Mouse (Mus musculus): ENCODE measurements around the gene Bcl9l. TPM values are rescaled to one million over a fixed set of nuclear protein-coding genes. Genes with fewer than 3 reads are reported as not detected.
"Not testable (repeated sequence)": the region's sequence is repeated elsewhere in the genome, so short reads cannot be mapped to it uniquely, and the experiment has no call there.

The Bcl9l gene
- total RNA-seq (2021): 10 to 100 TPM; 86.4 to 97.9 TPM
- long read RNA-seq, experiment 1, partial matches to known transcripts: 13 of 13 reads
- long read RNA-seq, experiment 1, other reads (novel, unspliced or antisense): 0 of 13 reads
- long read RNA-seq, experiment 2, partial matches to known transcripts: 11 of 12 reads
- long read RNA-seq, experiment 2, other reads (novel, unspliced or antisense): 1 of 12 reads

DNA sequence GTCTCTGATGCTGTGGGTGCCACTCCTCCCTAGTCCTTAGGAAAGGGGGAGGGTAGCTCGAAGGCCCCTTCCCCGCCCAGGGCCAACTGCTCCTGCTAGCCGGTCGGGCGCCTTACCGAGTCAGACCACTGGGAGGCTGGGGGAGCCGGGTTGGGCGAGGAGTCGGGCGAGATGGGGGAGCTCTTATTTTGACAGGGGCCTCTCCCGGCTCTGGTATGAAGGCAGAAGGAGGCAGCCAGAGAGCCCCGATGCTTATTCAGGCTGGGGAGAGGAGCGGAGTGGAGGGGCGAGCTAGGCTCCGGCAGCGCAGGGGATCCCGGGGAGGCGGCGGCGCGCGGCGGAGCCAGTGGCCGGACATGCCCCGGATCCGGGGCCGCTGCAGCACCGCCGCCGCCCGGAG, at the start of gene Bcl9l:
Gene Bcl9l, plus strand, starts transcription at position 274 of the 400 bp plus-strand sequence.
- peak; percentile 78 to 90 for DNase-seq (ENCODE audit: low spot score in 2 of 2)

DNA sequence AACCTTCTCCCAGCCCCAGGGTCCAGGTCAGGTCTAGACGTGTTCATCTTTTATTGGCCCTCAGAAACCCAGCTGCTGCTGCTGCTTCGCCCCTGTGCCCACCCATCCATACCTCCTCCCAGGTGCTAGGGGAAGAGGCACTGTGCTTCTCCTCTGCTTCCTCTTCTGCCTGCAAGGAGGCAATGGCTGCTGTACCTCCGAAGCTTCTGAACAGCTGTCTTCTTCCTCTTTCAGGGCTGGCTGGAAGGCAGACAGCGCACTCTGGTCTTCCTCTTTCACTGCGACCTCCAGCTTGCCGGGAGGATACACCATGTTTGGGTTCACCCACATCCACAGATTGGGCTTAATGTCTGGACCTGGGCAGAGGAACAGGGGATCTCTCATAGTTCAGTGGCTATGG, 46.9 kb upstream of the Bcl9l start:
- no peak for DNase-seq (ENCODE audit: low spot score in 2 of 2)

DNA sequence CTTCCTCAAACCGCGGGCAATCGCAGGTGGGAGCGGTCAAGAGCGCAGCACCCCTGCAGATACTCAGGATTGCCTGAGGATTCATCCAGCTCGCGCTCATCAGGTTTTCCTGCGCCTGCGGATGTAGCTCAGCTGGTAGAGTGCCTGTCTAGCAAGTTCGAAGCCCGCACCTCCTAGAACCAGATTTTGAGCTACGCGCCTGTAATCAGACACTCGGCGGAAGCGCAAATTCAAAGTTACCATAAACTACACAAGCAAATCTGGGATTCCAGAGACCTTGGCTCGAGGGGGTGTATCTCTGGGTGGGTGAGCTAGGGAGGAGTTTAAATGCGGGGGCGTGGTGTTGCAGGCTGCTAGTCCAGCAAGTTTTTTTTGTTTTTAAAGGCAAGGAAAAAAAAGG, 41.7 kb upstream of the Bcl9l start, which contains the start of gene Foxr1:
Gene Foxr1, minus strand, starts transcription at position 176 of the 400 bp plus-strand sequence.
- DNase-seq (ENCODE audit: low spot score in 2 of 2): no peak

DNA sequence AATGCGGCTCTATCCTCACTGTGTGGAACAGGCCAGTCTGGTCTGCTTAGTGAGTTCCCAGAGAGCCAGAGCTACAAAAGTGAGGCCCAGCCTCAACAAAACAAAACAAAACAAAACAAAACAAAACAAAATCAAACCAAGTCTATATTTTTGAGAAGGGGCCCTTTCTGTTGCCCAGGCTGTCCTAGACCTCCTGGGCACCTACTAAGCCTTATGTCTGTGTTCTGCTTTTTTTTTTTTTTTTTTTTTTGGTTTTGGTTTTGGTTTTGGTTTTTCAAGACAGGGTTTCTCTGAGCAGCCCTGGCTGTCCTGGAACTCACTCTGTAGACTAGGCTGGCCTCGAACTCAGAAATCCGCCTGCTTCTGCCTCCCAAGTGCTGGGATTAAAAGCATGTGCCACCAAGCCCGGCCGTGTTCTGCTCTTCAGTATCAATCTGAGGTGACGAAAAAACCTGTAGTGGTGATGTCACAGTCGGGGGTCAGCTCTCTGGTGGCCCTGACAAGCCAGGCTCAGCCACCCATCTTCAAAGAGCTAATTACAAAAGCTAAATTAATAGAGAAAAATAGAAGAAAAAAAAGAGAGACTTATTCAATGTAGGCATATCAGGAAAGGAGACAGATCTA, 38.1 kb upstream of the Bcl9l start:
- DNase-seq (ENCODE audit: low spot score in 2 of 2): not testable (repeated sequence)

DNA sequence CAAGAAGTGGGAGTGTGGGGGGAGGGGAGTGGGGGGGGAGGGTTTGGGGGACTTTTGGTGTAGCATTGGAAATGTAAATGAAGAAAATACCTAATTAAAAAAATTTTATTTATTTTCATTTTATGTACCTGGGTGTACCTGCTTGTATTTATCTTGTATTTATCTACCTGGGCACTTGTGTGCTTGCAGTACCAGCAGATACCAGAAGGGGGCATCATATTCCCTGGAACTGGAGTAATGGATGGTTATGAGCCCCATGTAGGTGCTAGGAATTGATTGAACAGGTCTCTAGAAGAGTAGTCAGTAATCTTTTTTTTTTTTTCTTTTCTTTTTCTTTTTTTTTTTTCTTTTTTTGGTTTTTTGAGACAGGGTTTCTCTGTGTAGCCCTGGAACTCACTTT, 32.2 kb upstream of the Bcl9l start:
- no peak for DNase-seq (ENCODE audit: low spot score in 2 of 2)

DNA sequence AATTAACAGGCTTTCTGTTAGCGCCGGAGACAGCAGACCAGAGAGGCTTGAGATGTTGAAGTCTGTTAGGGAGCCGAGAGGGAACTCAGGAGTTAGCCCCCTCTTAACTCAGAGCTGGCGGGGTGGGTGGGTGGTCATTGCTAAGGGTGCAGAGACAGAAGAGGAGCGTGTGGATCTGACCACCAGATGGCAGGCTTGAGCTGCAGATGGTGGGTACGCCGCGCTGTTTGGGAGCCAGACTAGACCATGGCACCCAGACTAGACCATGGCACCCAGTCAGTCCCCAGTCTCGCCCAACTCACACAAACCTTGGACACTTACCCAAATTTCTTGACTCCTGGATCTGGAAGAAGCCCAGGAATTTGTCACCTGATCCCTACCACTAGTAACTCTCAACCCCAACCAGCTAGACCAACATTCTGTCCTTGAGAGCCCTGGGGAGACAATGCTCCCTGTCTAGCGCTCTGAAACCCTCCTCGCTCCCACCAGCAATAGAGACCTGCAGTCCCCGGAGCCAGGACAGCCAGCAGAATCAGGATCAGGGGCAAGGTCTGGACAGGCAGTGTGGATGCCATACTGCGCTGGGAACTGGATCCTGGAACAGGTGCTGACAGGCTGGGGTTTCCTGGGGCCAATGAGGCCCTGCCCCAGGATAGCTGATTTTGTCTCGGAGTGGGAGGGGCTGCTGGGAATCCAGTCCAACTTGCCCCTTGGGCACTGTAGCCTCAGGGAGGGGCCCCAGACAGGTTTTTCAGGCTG, 28.3 kb upstream of the Bcl9l start:
- peak; percentile 59 to 64 for DNase-seq (ENCODE audit: low spot score in 2 of 2)

DNA sequence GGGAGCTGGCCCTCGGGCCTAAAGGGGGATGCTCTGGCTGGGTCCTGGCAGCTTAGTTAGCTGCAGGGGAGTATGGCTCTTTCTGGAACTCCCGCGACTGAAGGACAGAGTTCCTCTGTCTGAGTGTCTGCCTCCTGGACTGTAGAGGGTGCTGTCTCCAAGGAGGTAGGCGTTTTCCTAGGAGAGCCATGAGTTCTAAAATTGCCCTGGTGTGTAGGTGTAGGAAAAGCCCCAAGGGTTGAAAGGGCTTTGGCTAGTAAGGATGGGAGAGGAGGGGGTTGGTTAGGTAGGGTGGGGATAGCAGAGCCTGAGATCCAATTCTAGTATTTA, 27.8 kb upstream of the Bcl9l start, which contains the start of gene Upk2:
Gene Upk2, minus strand, starts transcription at position 86 of the 330 bp plus-strand sequence.
- no peak for DNase-seq (ENCODE audit: low spot score in 2 of 2)

DNA sequence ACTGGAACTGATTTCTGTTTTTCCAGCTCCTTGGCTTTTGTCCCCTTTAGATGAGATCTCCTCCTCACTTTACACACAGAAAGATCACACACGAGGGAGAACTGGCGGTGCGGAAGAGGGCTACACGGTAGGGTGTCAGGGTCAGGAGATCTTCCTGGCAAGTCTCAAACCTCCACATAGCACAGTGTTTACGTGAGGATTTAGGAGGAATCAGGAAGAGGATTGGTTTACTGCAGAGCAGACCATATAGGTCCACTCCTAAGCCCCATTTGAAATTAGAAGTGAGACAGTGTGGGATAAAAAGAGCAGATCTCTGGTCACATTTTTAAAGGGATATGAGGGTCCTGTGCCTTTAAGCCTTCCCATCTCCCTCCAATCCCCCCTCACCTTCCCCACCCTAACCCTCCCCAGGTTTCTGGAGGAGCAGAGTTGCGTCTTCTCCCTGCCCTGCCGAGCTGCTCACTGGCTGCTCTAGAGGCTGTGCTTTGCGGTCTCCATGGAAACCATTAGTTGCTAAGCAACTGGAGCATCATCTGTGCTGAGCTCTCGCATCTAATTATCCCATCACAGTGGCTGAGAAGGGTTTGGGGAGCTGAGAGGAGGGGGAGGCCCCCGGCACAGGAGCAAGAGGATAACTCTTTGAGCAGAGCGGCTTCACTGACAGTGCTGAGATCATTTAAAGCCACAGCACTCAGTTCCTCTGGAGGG, 25.4 kb upstream of the Bcl9l start:
- no peak for DNase-seq (ENCODE audit: low spot score in 2 of 2)

DNA sequence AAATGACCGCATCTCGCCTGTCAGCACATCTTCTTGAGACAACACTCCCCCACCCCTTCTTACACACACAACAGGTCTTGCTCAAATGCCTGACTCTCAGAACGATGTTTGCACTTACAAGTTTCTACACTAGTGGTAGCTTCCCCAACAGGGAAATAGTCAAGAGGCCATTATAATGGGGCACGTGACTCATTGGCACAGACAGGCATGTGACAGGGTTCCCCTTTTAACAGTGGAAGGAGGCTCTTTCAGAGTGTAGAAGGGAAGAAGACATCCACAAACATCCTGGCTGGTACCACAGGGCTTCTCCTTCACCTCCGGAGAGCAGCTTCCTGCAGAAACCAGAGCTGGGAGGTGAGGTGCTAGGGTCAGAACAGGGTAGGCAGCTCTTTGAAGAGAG, 20.7 kb upstream of the Bcl9l start:
- DNase-seq (ENCODE audit: low spot score in 2 of 2): no peak

DNA sequence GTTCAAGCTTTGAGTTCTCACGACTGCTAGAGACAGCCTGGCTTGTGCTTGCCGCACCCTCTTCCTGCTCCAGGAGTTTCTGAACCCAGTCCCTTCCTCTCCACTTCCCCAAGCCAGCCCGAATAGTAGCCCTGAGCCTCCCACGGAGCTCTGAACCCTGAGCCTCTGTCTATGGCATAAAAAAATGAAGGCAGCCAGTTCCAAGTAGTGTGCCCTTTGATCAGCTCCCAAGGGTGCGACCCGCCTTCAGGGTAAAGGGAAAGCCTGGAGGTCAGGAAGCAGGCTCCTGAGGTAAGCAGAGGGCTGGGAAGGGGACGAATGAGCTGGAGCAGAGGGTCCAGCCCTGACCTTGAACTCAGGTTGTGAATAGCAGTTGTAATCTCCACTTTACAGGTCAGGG, 14.4 kb upstream of the Bcl9l start:
- no peak for DNase-seq (ENCODE audit: low spot score in 2 of 2)

DNA sequence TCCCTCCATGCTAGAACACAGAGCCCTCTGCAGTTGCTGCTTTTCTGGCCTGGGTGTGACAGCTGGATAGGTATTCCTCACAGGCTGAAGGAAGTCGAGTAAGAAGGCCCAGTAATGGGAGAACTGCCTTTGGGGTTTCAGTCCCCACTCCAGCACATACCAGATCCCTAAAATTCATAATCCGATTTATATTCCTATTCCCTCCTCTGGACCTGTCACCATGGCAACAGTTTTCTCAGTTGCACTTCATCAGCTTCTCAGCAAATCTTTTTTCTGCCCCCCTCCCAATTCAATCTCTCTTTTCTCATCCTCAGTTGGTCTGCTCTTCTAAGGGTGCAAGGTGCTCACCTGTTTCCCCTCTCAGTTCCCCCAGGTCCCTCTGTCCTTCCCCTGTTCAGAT, 13.8 kb upstream of the Bcl9l start:
- DNase-seq (ENCODE audit: low spot score in 2 of 2): no peak

DNA sequence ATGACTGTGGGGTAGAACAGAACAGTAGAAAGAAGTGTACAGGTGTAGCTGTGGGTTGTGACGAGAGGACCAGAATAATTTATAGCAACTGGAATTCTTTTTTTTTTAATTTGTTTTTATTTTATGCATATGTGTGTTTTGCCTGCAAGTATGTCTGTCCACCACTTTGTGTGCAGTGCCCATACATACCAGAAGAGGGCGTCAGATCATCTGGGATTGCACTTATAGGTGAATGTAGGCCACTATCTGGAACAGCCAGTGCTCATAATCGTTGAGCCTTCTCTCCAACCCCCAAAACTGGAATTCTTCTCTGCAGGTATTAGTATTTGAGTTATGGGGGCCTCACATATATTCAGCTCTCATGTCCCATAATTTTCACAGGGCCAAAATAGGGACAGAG, 9.4 kb upstream of the Bcl9l start:
- no peak for DNase-seq (ENCODE audit: low spot score in 2 of 2)

DNA sequence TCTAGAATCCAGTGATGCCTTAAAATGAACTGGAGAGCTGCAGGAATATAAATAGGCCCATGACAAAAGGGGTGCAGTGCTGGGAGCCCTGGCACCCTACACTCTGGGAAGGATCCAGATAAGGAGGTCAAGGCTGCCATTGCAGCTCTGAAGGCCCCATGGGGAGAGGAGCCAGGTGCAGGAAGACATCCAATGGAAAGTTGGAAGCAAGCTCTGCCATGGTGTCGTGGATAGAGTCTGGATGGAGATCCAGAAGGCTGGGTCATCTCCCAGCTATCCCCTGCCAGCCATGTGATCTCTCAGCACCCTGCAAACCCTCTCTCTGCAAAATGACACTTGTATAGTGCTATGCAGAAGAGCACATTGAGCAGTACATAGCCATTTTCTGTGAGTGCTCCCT, 8.3 kb upstream of the Bcl9l start:
- no peak for DNase-seq (ENCODE audit: low spot score in 2 of 2)

DNA sequence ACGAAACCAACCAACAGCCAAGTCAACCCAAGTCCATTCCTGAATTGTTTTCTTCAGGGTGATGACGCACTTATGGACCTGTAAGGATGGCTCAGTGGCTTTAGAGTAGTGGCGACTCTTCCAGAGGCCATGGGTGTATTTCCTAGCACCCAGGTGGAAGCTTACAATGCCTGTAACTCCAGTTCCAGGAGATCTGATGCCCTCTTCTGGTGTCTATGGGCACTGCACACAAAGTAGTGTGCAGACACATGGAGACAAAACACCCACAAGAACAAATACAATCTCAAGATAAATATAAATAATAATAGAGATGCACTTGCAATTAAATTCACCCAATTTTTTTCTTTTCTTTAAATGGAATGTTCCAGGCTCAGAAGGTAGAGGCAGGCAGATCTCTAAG, 6.7 kb upstream of the Bcl9l start:
- no peak for DNase-seq (ENCODE audit: low spot score in 2 of 2)

DNA sequence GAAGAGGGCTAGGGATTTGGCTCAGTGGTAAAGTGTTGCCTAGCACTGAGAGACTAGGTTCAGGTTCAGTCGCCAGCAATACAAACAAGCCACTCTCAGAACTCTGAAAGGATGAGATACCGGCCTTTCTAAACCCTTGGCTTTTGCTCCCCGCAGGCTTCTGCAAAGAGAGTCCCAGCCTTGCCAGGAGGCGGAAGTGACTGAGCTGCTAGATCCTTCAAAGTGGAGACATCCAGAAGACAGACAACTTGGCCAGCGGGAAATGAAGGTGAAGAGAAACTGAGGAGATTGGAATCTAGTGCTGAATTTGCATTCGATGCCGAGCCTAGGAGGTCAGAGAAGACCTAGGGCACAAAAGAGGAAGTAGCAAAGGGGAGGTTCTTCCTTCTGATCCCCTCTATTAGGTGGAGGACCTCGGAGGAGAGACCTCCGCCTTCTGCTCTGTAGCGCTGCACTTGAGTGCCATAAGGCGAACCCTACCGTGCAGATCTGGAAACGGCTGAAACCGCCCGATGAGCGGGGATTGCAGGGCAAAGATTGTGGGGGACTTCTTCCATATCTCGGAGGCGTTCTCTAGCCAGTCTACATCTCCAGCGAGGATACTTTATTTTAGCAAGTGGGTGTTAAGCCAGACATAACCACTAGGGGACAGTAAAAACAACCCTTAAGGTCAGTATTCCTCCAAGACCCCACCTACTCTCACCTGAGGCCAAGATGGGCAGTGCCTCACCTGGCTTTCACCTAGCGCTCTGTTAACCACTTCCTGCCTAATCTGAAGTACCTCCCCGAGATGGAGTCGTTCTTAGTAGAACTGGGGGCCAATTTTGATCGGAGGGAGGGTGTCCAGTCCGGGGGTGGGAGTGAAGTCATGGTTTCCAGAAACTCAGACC, 5.0 kb upstream of the Bcl9l start:
- DNase-seq (ENCODE audit: low spot score in 2 of 2): no peak

DNA sequence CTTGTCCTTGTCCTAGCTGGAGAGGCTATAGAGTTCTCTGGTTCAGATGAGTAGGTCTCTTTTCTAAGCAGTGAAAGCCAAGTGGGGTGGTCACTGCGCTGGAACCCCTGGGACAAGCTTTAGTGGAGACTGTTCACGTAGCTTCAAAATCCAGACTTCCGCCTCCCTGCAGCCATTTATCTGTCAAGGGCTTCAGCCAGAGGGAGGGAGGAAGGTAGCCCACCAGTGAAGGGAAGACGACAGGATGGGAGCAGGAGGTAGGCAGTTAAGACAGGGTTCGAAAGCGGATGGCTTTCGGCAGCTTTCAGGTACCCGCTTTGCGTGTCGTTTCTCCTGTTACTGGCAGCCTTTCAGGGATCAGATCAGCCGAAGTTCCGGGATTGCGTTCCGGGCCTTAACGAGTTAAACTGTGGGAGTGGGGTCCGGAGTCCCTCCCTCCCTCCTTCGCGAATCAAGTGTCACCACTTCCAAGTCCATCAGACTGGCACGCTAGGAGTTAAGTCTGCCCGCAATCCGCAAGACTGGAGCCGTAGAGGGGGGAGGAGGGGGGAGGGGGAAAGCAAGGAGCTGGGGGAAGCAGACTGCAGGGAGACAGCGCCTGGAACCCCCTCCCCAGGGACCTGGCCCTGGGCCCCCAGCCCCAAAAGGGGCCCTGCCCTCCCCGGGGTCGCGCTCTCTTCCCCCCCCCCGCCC, 4.2 kb upstream of the Bcl9l start:
- DNase-seq (ENCODE audit: low spot score in 2 of 2): peak in 1 of 2 experiments; percentile 33

DNA sequence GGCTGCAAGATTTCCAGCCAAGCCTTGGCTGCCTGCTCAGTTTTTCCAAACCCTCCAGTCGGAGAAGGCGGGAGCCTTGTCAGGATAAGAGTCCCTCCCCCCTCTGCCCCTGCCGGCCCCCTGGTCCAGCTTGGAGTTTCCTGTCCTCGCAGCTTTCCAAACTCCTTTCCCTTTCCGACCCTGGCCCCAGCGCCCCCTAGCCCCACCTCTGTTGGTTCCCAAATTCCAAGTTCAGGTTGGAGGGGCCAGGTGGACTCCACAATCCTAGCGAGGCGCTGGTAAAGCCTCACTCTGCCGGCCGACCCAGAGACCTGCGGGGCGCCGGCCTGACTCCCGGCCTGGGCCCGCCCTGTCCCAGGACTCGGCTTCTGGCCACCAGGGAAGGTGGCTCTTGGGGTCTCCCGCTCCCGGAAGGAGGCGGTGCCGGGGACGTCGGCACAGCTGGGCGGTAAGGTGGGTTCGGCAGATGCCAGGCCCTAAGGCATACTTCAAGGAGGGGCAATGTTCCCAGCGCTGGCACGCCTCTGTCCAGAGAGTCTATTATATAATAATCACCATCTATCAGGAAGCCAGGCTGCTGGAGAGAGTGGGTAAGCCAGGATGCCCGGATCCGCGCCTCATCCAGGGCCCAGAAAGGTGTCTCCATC, 3.5 kb upstream of the Bcl9l start:
- peak in 1 of 2 experiments; percentile 72 for DNase-seq (ENCODE audit: low spot score in 2 of 2)

DNA sequence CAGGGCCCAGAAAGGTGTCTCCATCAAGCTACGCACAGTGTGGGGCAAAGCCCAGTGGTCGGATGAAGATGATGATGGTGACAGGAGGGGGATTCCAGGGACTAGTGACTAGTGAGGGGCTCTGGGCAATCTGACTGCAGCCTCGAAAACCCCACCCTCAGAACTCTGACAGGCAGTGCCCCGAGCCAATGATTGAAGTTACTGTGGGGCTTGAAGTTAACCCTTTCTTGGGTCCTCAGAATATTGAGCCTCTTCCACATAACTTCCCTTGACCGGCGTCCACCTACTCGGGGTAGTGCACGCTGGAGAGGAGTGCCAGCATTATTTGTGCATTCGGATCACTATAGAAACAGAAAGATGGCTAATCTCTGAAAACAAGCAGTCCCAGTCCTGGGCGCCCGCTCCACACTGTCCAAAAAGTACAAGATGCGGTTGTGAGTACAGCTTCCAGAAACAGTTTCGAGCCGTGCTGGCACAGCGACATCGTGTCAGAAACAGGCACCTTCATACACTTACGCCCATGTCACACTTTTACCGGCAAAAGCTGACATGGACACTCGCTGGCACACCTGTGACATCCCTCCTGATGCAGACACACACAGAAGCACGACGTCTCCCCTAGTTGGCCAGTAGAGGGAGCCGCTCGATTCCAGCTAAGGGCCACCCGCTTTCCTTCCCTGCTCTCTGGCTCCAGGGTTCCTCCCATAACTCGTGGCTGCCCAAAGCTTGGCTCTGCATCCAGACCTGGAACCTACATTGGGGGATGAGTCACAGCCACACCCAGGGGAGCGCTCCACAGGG, 2.8 kb upstream of the Bcl9l start:
- DNase-seq (ENCODE audit: low spot score in 2 of 2): peak in 1 of 2 experiments; percentile 78

DNA sequence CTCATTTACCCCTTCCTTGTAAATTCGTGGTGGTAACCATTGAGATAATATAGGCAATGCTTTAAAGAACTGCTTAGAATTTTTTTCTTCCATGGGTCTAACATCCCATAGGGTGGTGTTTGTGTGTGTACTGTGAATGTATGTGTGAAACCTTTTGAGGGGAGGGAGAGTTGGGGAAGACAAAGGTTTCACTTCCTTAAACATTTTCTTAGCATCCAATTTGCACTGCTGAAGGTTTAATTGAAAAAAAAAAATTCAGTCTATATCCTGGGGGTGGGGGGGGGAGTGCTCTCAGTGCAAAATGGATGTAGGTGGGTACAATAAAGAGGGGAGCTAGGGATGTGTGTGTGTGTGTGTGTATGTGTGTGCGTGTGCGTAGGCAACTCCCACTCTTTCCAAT, 513 bp upstream of the Bcl9l start:
- no peak for DNase-seq (ENCODE audit: low spot score in 2 of 2)

Data from adrenal gland, postnatal 4 days (tissue).